Mouse (Mus musculus): ENCODE measurements around the gene Zbtb8b. TPM values are rescaled to one million over a fixed set of nuclear protein-coding genes. Genes with fewer than 3 reads are reported as not detected.
A peak's percentile ranks its signal among the peaks of the same experiment; 100 is the strongest.

Zbtb8b gene
- total RNA-seq, 2 experiments from 2014 or later = 4.2 to 4.6 TPM

GRCm38 (mm10) chr4:129377601-129378390 is 62.9 kb downstream of the Zbtb8b start, which contains the start of gene Zbtb8a:
Zbtb8a (minus strand) TSS chr4:129378116.
- DNase-seq (ENCODE audit: extremely low spot score in 1 of 2, low spot score in 1 of 2) = peak; percentile 25 to 26

GRCm38 (mm10) chr4:129376961-129377545 is 63.6 kb downstream of the Zbtb8b start:
- peak; percentile 16 to 31 for DNase-seq (ENCODE audit: extremely low spot score in 1 of 2, low spot score in 1 of 2)

- DNase-seq (ENCODE audit: extremely low spot score in 1 of 2, low spot score in 1 of 2) = no peak
These were observed 64.8 kb downstream of the Zbtb8b start for GRCm38 (mm10) chr4:129375821-129376220.

Other genes starting within 250 kb of the Zbtb8b start
- gene C77080, start 179.4 kb downstream of the Zbtb8b start, total RNA-seq (2021) = 1 to 10 TPM; 7.5 to 7.7 TPM
- 1 to 10 TPM in 1 of 2 experiments, under 1 TPM in 1; 0.79 to 1.3 TPM for gene Sync, start 153.2 kb downstream of the Zbtb8b start, total RNA-seq (2021)
- 100 to 1,000 TPM; 111 to 133 TPM for gene Rbbp4, start 105.5 kb downstream of the Zbtb8b start, total RNA-seq (2021)
- gene Zbtb8os, start 105.2 kb downstream of the Zbtb8b start, total RNA-seq (2021) = 10 to 100 TPM; 30.5 to 33.9 TPM
- 1 to 10 TPM; 4.1 to 5.6 TPM for gene Zbtb8a, start 62.7 kb downstream of the Zbtb8b start, total RNA-seq (2021)
- gene Bsdc1, start 20.7 kb upstream of the Zbtb8b start, total RNA-seq (2021) = 10 to 100 TPM; 55.4 to 57.7 TPM
- not detected for gene Tssk3, start 50.2 kb upstream of the Zbtb8b start, total RNA-seq (2021)
- gene Fam229a, start 50.3 kb upstream of the Zbtb8b start, total RNA-seq (2021) = not detected
- gene Marcksl1, start 72.7 kb upstream of the Zbtb8b start, total RNA-seq (2021) = 100 to 1,000 TPM; 170 to 171 TPM
- gene Hdac1, start 101.9 kb upstream of the Zbtb8b start, total RNA-seq (2021) = 10 to 100 TPM; 37.0 to 48.7 TPM
- 1 to 10 TPM; 3.3 to 3.5 TPM for gene Lck, start 132.8 kb upstream of the Zbtb8b start, total RNA-seq (2021)
- under 1 TPM in 1 of 2 experiments, not detected in 1; 0.81 TPM for gene Fam167b, start 137.7 kb upstream of the Zbtb8b start, total RNA-seq (2021)
- gene Eif3i, start 159.8 kb upstream of the Zbtb8b start, total RNA-seq (2021) = 100 to 1,000 TPM; 128 TPM
- gene Tmem234, start 159.8 kb upstream of the Zbtb8b start, total RNA-seq (2021) = 10 to 100 TPM; 78.8 to 80.7 TPM
- gene Dcdc2b, start 173.4 kb upstream of the Zbtb8b start, total RNA-seq (2021) = 1 to 10 TPM; 3.6 to 6.8 TPM
- gene Iqcc, start 178.2 kb upstream of the Zbtb8b start, total RNA-seq (2021) = 10 to 100 TPM; 32.9 to 41.9 TPM
- 10 to 100 TPM; 71.6 to 84.5 TPM for gene Ccdc28b, start 183.1 kb upstream of the Zbtb8b start, total RNA-seq (2021)
- 10 to 100 TPM; 44.0 to 44.1 TPM for gene Txlna, start 200.2 kb upstream of the Zbtb8b start, total RNA-seq (2021)
- 10 to 100 TPM; 91.5 to 96.8 TPM for gene Kpna6, start 231.9 kb upstream of the Zbtb8b start, total RNA-seq (2021)

All from layer of hippocampus, postnatal 25 days (tissue).